Mouse (Mus musculus): ENCODE measurements around the gene Arid1a.

- TF ChIP-seq CTCF (IDR thresholded peaks at IDR 0.05; ENCODE audit: low read depth) (peak; percentile 40), EP300 (IDR thresholded peaks at IDR 0.05; ENCODE audit: low read depth) (no peak)
Measured at GRCm38 (mm10) chr4:133645195-133645594, 111.4 kb downstream of the Arid1a start.

Measured in liver, postnatal 0 days (tissue).